Mouse (Mus musculus): ENCODE results near the gene Cela3a. TPM values are rescaled to one million over a fixed set of nuclear protein-coding genes. Genes with fewer than 3 reads are reported as not detected.

Cela3a gene
- polyA plus RNA-seq, 1 experiment from 2014 or later, result not detected

DNA sequence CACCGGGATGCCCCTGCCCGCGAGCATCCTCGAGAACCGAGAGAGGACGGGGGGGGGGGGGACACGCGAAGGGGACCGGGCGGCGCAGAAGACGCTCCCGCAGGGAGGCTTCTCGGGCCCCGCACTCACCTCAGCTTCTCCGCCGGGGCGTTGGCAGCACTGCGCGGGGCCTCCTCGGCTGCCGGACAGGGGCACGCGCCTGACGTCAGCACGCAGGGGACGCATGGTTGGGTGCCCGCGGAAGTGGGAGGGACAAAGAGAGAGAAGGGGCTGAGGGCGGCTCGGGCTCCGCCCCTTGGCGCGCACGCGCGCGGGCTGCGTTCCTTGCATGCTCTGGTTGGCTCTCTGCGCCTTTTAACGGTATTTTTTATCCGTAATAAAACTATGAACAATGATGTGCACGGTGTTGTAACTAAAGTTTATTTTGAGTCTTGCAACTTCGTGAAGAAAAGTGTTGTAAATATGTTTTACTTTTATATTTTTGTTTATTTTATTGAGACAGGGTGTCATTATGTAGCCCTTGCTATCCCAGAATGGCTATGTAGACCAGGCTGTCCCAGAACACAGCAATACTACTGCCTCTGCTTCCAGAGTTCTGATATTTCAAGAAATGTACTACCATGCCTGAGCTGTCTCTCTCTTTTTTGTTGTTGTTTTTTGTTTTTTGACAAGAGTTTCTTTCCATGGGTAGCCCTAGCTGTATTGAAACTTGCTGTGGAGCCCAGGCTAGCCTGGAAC lies 51.9 kb downstream of the Cela3a start, which contains the start of gene Cdc42:
Cdc42 (minus strand) TSS at position 204 of the 738 bp plus-strand sequence.
- under 1% methylated on average over 27 of the region's 44 CpGs for WGBS
- Histone ChIP-seq H3K27ac (replicated peaks in 1 of 2; ENCODE audit: control insufficient read depth in 1 of 2, insufficient read depth in 1 of 2, low read depth in 2 of 2, low read length in 2 of 2) (peak within 1 kb of the TSS; percentile 87 to 97), H3K4me1 (ENCODE audit: control insufficient read depth in 2 of 2, insufficient read depth in 2 of 2, low read length in 2 of 2) (peaks cover 5 to 35% of the 10 kb centered on the region in 2 experiments), H3K4me3 (ENCODE audit: control insufficient read depth in 1 of 2, insufficient read depth in 1 of 2, low read depth in 1 of 2, low read length in 2 of 2) (peak within 1 kb of the TSS; percentile 86 to 99), H3K9me3 (ENCODE audit: control insufficient read depth, low read length) (no peaks in the 10 kb centered on the region), H3K4me2 (ENCODE audit: low read length) (peak within 1 kb of the TSS; percentile 73), H3K27me3 (ENCODE audit: control insufficient read depth, insufficient read depth, low read length) (no peaks in the 10 kb centered on the region), H3K9ac (ENCODE audit: low read length) (peak within 1 kb of the TSS; percentile 99), H3K36me3 (ENCODE audit: control insufficient read depth, insufficient read depth, low read length) (no peaks in the 10 kb centered on the region)
- ATAC-seq (ENCODE audit: insufficient number of reproducible peaks, insufficient read depth, low FRiP score, low read depth), result peak; percentile 94

- no peaks in the 10 kb centered on the region for H3K9me3 ChIP-seq (ENCODE audit: control insufficient read depth, low read length)
- H3K36me3 ChIP-seq (ENCODE audit: control insufficient read depth, insufficient read depth, low read length), result no peaks in the 10 kb centered on the region
- H3K27me3 ChIP-seq (ENCODE audit: control insufficient read depth, insufficient read depth, low read length), result no peaks in the 10 kb centered on the region
- WGBS, result under 1% methylated on average over 44 of the region's 90 CpGs
- peak; percentile 79 for ATAC-seq (ENCODE audit: insufficient number of reproducible peaks, insufficient read depth, low FRiP score, low read depth)
- H3K4me1 ChIP-seq (ENCODE audit: control insufficient read depth in 2 of 2, insufficient read depth in 2 of 2, low read length in 2 of 2), result peaks cover 5 to 41% of the 10 kb centered on the region in 2 experiments
- peak overlapping the region; percentile 86 to 99 for H3K4me3 ChIP-seq (ENCODE audit: control insufficient read depth in 1 of 2, insufficient read depth in 1 of 2, low read depth in 1 of 2, low read length in 2 of 2)
- H3K4me2 ChIP-seq (ENCODE audit: low read length), result peak overlapping the region; percentile 73
- H3K27ac ChIP-seq (replicated peaks in 1 of 2; ENCODE audit: control insufficient read depth in 1 of 2, insufficient read depth in 1 of 2, low read depth in 2 of 2, low read length in 2 of 2), result peak overlapping the region; percentile 87 to 97
- H3K9ac ChIP-seq (ENCODE audit: low read length), result peak overlapping the region; percentile 99
These were observed 52.7 kb downstream of the Cela3a start for GRCm38 (mm10) chr4:137356674-137357510.

Other genes starting within 250 kb of the Cela3a start
- 1.8 and 2.2 TPM in 2 replicates for gene Wnt4, start 132.3 kb downstream of the Cela3a start, polyA plus RNA-seq (2014; fragmentation: Nextera tagmentation; extraction: Ambion mirVana)
- 515 and 529 TPM in 2 replicates for gene Cdc42, start 52.1 kb downstream of the Cela3a start, polyA plus RNA-seq (2014; fragmentation: Nextera tagmentation; extraction: Ambion mirVana)
- gene Cela3b, start 20.7 kb upstream of the Cela3a start, polyA plus RNA-seq (2014; fragmentation: Nextera tagmentation; extraction: Ambion mirVana), result not detected in 2 replicates
- gene 1700013G24Rik, start 43.5 kb upstream of the Cela3a start, polyA plus RNA-seq (2014; fragmentation: Nextera tagmentation; extraction: Ambion mirVana), result not detected in 2 replicates
- gene Hspg2, start 59.0 kb upstream of the Cela3a start, polyA plus RNA-seq (2014; fragmentation: Nextera tagmentation; extraction: Ambion mirVana), result 67.5 and 68.3 TPM in 2 replicates
- gene Ldlrad2, start 164.8 kb upstream of the Cela3a start, polyA plus RNA-seq (2014; fragmentation: Nextera tagmentation; extraction: Ambion mirVana), result not detected in 2 replicates
- 32.1 and 39.5 TPM in 2 replicates for gene Usp48, start 184.0 kb upstream of the Cela3a start, polyA plus RNA-seq (2014; fragmentation: Nextera tagmentation; extraction: Ambion mirVana)

Data from heart, embryonic 14.5 days (tissue).